Mouse (Mus musculus) forebrain, embryonic 10.5 days (tissue): ENCODE results near the gene Rab1b. TPM values are rescaled to one million over a fixed set of nuclear protein-coding genes. Genes with fewer than 3 reads are reported as not detected.

Experiments
- DNase-seq: peaks from one replicate; pipeline ENCODE4 v3.0.0-alpha.2; 2017; ENCODE audit warnings: low spot score; ENCODE audit errors: extremely low spot score
- H3K27ac ChIP-seq: fragments of 300-500 bp; sonication (generic); 2 replicates; pipeline ENCODE4 v1.5.1; 2016; ENCODE audit warnings: mild to moderate bottlenecking
- H3K27me3 ChIP-seq: fragments of 300-500 bp; sonication (generic); 2 replicates; pipeline ENCODE4 v1.6.1; 2016; ENCODE audit warnings: mild to moderate bottlenecking; ENCODE audit not compliant: poor library complexity, severe bottlenecking
- H3K36me3 ChIP-seq: fragments of 300-500 bp; sonication (generic); replicated peaks from 2 replicates; pipeline ENCODE4 v1.6.1; 2016; ENCODE audit warnings: mild to moderate bottlenecking, moderate library complexity
- H3K4me1 ChIP-seq: fragments of 300-500 bp; sonication (generic); 2 replicates; pipeline ENCODE4 v1.6.1; 2016
- H3K4me3 ChIP-seq: fragments of 300-500 bp; sonication (generic); 2 replicates; pipeline ENCODE4 v1.5.1; 2016; ENCODE audit warnings: mild to moderate bottlenecking, moderate library complexity
- H3K9me3 ChIP-seq: fragments of 300-500 bp; sonication (generic); 2 replicates; pipeline ENCODE4 v1.6.1; 2016; ENCODE audit warnings: mild to moderate bottlenecking, moderate library complexity
- WGBS: fragments of 180-500 bp; shearing (Covaris S2); methylation state at CpG from one replicate; pipeline ENCODE4 v1.1.7; 2016; 5-methylcytosine and 5-hydroxymethylcytosine counted together
- polyA plus RNA-seq: library from polyadenylated mRNA; unstranded; fragments of >200 nt; fragmentation: Nextera tagmentation; extraction: Ambion mirVana; gene quantifications from 2 replicates; pipeline ENCODE4 v1.2.1, GENCODE M21; 2016

The Rab1b gene
- polyA plus RNA-seq, 1 experiment from 2014 or later: 253 TPM

DNA sequence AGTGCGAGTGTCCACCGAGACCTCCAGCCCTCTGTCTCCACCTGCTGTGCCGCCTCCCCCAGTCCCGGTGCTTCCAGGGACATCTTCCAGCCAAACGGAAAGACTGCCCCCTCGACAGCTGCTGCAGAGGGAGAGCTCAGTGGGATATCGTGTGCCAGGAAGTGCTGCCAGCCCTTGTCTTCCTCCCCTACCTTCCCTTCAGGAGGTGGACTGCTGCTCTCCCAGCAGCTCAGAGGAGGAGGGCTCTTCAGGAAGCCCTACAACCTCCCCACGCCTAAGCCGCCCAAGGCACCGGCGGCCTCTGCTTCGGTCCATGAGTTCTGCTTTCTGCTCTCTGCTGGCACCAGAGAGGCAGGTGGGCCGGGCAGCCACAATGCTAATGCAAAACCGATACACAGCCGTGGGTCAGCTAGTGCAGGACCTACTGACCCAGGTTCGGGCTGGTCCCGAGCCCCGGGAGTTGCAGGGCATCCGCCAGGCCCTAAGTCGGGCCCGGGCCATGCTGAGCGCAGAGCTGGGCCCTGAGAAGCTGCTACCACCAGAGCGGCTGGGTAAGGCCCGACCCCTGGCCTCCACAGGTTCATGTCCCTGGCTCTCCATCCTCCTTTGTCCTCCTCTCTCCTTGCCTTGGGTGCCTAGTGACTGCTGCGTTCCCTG lies 54.6 kb downstream of the Rab1b start:
- 32% methylated on average over 25 of the region's 25 CpGs for WGBS
- Histone ChIP-seq H3K27ac (peak overlapping the region; percentile 40; the same call in 1 of the 2 replicates), H3K4me3 (peak overlapping the region; percentile 15; the same call in 1 of the 2 replicates), H3K4me1 (peaks cover 55% of the 10 kb centered on the region), H3K36me3 (peaks cover 26% of the 10 kb centered on the region), H3K9me3 (no peaks in the 10 kb centered on the region), H3K27me3 (peaks cover 46% of the 10 kb centered on the region)
- DNase-seq: no peak

DNA sequence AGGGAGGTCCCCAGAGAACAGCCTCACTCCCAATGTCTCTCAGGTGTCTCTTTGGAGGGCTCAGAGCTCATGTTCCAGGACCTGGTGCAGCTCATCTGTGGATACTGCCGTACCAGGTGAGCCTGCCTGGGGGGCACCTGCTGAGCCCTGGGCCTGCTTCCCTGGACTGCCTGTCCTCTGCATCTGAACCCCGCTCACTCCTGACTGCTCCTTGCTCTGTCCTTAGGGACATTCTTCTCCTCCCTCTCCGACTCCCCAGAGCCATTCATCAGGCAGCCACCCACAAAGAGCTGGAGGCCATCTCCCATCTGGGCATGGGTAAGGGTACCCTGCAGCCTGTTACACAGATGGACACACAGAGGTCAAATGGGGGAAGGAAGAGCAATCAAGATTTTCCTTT lies 55.4 kb downstream of the Rab1b start:
- no peaks in the 10 kb centered on the region for H3K9me3 ChIP-seq
- peak overlapping the region; percentile 37 for H3K4me3 ChIP-seq
- 30% methylated on average over 3 of the region's 3 CpGs for WGBS
- peaks cover 34% of the 10 kb centered on the region for H3K36me3 ChIP-seq
- DNase-seq: no peak
- H3K4me1 ChIP-seq: peaks cover 49% of the 10 kb centered on the region
- H3K27ac ChIP-seq: peak overlapping the region; percentile 69
- peaks cover 46% of the 10 kb centered on the region for H3K27me3 ChIP-seq

GRCm38 (mm10) chr19:5051031-5051430 lies 55.8 kb downstream of the Rab1b start:
- WGBS: 8% methylated on average over 17 of the region's 17 CpGs
- H3K4me1 ChIP-seq: peaks cover 44% of the 10 kb centered on the region
- DNase-seq: no peak
- peaks cover 39% of the 10 kb centered on the region for H3K36me3 ChIP-seq
- no peaks in the 10 kb centered on the region for H3K9me3 ChIP-seq
- H3K27me3 ChIP-seq: peaks cover 46% of the 10 kb centered on the region
- peak overlapping the region; percentile 69 for H3K27ac ChIP-seq
- H3K4me3 ChIP-seq: peak overlapping the region; percentile 37

GRCm38 (mm10) chr19:5050047-5050905 lies 56.6 kb downstream of the Rab1b start, which contains the start of gene Rin1:
Gene Rin1, plus strand, starts transcription at chr19:5050481.
- 15% methylated on average over 14 of the region's 14 CpGs for WGBS
- Histone ChIP-seq H3K27me3 (peaks cover 46% of the 10 kb centered on the region), H3K4me1 (peaks cover 43% of the 10 kb centered on the region), H3K9me3 (no peaks in the 10 kb centered on the region), H3K27ac (peak within 1 kb of the TSS; percentile 69), H3K36me3 (peaks cover 46% of the 10 kb centered on the region), H3K4me3 (peak within 1 kb of the TSS; percentile 37)
- DNase-seq: peak; percentile 66

GRCm38 (mm10) chr19:5049325-5049724 lies 57.5 kb downstream of the Rab1b start:
- H3K4me1 ChIP-seq: peaks cover 43% of the 10 kb centered on the region
- peaks cover 53% of the 10 kb centered on the region for H3K36me3 ChIP-seq
- WGBS: 72% methylated on average over 6 of the region's 6 CpGs
- no peak overlapping the region for H3K27ac ChIP-seq
- DNase-seq: no peak
- H3K4me3 ChIP-seq: no peak overlapping the region
- H3K9me3 ChIP-seq: no peaks in the 10 kb centered on the region
- peaks cover 42% of the 10 kb centered on the region for H3K27me3 ChIP-seq

Other genes starting within 250 kb of the Rab1b start
- gene Actn3, start 229.2 kb downstream of the Rab1b start, polyA plus RNA-seq: 2.0 and 2.2 TPM in 2 replicates
- gene Zdhhc24, start 228.4 kb downstream of the Rab1b start, polyA plus RNA-seq: 11.5 and 13.2 TPM in 2 replicates
- 8.7 and 9.8 TPM in 2 replicates for gene Bbs1, start 200.4 kb downstream of the Rab1b start, polyA plus RNA-seq
- gene Dpp3, start 178.8 kb downstream of the Rab1b start, polyA plus RNA-seq: 193 and 199 TPM in 2 replicates
- 1.4 and 1.7 TPM in 2 replicates for gene Peli3, start 163.9 kb downstream of the Rab1b start, polyA plus RNA-seq
- gene Mrpl11, start 144.9 kb downstream of the Rab1b start, polyA plus RNA-seq: 153 and 161 TPM in 2 replicates
- gene Npas4, start 116.8 kb downstream of the Rab1b start, polyA plus RNA-seq: not detected in 2 replicates
- gene Slc29a2, start 83.2 kb downstream of the Rab1b start, polyA plus RNA-seq: 9.3 and 10.1 TPM in 2 replicates
- gene B4gat1, start 68.2 kb downstream of the Rab1b start, polyA plus RNA-seq: 36.2 and 38.4 TPM in 2 replicates
- gene AC124502.3, start 68.2 kb downstream of the Rab1b start, polyA plus RNA-seq: 2.8 and 3.6 TPM in 2 replicates
- gene Brms1, start 65.7 kb downstream of the Rab1b start, polyA plus RNA-seq: 83.0 and 84.2 TPM in 2 replicates
- 2.7 and 3.7 TPM in 2 replicates for gene Rin1, start 56.6 kb downstream of the Rab1b start, polyA plus RNA-seq
- 15.9 and 17.6 TPM in 2 replicates for gene Cd248, start 39.0 kb downstream of the Rab1b start, polyA plus RNA-seq
- gene Tmem151a, start 21.5 kb downstream of the Rab1b start, polyA plus RNA-seq: 0.47 and 1.7 TPM in 2 replicates
- gene Yif1a, start 18.5 kb downstream of the Rab1b start, polyA plus RNA-seq: 67.1 and 74.2 TPM in 2 replicates
- gene Cnih2, start 8.6 kb downstream of the Rab1b start, polyA plus RNA-seq: 33.2 and 34.2 TPM in 2 replicates
- 26.4 and 27.5 TPM in 2 replicates for gene Klc2, start 11.5 kb upstream of the Rab1b start, polyA plus RNA-seq
- gene Pacs1, start 166.0 kb upstream of the Rab1b start, polyA plus RNA-seq: 21.3 and 22.7 TPM in 2 replicates
- gene Sf3b2, start 188.4 kb upstream of the Rab1b start, polyA plus RNA-seq: 458 and 482 TPM in 2 replicates
- gene Gal3st3, start 191.3 kb upstream of the Rab1b start, polyA plus RNA-seq: 10.3 and 12.1 TPM in 2 replicates
- not detected in 2 replicates for gene Catsper1, start 228.7 kb upstream of the Rab1b start, polyA plus RNA-seq
- gene Cst6, start 242.5 kb upstream of the Rab1b start, polyA plus RNA-seq: 0.56 TPM in 1 of 2 replicates, not detected in the other